Mouse (Mus musculus) neural tube, embryonic 10.5 days (tissue): ENCODE data around the gene Gdf15.

ENCODE experiments used
- DNase-seq: peaks from one replicate; pipeline ENCODE4 v3.0.0-alpha.2; 2017; ENCODE audit warnings: low spot score; ENCODE audit errors: extremely low spot score

Gene Gdf15

DNA sequence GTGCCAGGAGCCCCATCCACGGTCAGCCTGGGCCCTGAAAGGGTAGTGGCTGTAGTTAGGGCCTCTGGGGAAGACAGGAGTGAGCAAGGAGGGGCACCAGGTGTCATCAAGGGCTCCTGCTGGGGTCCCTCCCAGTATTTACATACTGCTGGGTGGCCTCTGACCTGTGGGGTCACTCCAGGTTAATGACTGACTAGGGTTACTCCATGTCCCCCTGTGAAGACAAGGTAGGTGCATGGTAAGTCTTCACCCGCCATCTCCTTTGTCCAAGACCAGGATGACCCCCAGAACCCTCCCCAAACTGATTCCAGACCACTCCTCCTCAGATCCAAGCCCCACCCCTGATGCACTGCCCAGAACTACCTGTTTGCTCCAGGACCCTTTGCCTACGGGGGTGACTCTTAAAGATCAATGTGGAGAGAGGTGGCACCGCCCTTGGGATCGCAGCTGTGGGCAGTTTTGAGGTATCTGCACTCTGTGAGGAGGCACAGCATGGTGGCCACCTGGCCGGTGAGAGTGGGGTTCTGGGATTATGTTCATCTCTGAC is at the start of gene Gdf15:
TSS of gene Gdf15 (minus strand) at position 111 of the 547 bp plus-strand sequence.
- DNase-seq = no peak

DNA sequence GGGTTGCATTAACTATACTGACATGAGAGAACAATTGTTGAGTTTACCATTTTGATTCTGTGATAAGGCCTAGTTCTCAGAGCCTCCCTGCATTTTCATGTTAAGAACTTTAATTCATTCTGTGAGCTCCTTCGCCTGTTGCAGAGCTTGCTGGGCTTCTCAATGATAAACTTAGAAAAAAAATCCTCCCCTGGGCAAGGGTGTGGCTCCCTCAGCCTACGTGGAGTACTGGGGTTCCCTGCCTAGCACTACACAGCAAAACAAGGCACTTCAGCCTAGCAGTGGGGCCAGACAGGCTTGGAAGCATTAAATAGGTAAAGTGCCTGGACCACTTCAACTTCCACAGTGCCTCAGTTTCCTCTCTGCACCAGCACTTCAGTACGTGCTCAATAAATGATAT is 49.2 kb upstream of the Gdf15 start:
- no peak for DNase-seq

DNA sequence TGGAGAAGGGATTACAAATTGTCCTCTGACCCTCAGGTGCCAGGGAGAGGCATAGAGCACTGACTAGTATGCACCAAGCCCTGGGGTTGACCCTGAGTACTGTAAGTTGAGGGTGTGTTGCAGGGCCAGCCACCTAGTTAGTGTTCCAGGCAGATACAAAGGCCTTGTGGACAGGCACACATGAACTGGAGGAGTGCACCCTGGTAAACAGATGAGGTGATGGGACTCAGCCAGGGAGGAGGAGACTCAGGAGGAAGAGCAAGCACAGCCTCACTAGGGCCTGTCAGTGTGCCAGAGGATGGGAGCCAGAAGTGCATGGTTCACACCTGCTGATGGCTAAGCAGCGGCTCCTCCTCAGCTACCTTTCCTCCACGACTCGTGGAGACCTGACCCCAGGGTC is 47.8 kb upstream of the Gdf15 start:
- DNase-seq = no peak

DNA sequence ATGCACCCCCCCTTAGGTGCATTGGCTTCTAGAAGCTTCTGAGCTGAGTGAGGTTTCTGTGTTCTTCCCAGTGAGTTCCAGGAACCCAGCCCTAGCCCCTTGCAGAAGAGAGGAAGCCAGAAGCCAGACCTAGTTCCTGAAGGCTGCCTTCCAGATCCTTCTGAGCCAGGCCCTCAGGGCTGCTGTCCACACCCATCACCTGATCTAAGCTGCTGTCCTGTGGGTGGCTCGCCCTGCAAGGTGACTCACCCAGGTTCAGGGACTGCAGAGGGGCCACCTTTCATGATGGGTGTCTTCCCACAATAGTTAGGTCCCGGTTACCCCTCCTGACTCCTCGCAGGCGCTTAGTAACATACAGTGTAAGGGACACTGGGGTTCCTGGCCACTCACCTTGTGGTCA is 47.1 kb upstream of the Gdf15 start:
- DNase-seq = no peak

DNA sequence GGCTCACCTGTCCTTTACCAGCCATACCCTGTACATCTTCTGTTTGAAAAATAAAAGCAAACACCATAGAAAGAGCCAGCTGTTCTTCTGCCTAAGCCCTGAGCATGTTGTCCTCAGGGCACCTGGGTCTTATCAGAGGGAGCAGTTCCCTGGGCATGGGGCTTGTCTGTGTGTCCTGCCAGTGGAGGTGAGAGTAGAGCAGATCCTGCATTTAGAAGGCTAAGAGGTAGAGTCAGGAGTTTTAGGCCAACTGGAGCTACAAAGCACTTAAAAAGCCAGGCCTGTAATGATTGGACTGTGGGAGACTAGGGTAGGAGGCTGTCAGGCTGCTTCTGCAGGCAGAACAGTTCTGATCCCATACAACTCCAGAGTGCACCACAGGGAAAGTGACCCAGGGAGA is 46.4 kb upstream of the Gdf15 start:
- DNase-seq = no peak

DNA sequence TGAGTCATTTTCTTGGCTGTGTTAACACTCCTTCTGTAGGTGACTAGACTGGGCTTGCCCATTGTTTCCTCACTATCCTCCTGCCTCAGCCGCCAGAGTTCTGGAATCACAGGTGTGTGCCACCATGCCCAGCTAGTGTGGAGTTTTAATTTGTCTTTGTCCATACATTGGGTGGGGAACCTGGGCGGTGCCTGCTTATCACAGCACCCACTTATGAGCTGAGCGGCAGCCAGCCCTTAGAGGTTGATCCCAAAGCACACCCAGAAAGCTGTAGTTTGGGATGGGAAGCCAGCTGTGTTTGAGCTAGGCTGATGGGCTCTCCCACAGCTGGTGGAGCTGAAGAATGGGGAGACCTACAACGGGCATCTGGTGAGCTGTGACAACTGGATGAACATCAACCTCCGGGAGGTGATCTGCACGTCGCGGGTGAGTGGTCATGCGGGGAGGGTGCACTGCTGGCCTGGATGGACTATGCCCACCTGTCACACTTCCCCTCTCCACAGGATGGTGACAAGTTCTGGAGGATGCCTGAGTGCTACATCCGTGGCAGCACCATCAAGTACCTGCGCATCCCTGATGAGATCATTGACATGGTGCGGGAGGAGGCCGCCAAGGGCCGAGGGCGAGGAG is 45.3 kb upstream of the Gdf15 start:
- DNase-seq = no peak

DNA sequence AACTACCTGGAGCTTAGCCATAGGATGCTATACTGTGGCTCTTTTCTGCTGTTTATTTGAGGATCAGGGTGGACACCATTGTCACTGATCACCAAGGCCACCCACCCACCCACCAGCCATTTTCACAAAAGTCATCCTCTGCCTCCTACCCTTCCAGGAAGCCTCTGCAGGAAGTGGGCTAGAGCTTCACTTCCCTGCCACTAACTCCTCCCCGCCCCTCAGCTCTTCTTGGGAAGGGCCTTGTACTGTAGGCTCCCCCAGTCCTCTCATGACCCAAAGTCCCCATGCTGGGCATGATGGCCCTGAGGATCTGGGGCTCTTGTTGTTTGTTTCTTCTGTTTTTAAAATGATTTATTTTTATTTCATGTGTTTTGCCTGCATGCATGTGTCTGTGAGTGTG is 43.1 kb upstream of the Gdf15 start:
- no peak for DNase-seq

DNA sequence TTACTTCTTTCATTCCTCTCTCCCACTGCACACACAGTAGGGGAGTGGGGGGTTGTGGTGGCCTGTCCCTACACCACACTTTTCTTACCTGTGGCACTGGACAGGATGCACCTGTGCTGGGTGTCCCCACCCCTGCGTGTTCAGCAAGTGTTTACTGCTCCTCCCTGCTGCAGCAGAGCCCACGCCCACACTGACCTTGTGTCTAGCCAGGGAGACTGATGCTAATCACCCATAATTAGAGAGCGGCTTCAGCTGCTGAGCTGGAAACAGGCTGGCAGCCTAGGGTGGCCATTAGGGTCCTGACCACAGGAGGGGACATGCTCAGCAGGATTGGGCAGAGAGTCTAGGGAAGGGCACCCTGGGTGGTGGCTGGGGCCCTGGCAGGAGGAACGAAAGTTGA is 42.5 kb upstream of the Gdf15 start:
- DNase-seq = no peak

DNA sequence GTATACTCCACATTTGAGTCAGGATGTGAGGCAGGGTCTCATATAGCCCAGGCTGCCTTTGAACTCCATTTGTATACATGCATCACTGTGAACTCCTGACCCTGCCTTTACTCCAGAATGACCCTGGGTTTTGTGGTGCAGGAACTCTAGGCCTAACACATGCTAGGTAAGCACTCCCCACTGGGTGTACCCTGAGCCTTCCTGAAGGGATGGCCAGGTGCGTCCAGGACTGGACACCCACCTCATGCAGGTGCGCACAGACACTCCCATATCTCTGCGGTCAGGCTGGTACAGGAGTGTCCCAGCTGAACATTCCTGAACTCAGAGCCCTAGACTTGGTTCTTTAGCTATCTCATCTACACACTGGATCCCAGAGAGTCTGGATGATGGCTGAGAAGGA is 41.9 kb upstream of the Gdf15 start:
- no peak for DNase-seq

DNA sequence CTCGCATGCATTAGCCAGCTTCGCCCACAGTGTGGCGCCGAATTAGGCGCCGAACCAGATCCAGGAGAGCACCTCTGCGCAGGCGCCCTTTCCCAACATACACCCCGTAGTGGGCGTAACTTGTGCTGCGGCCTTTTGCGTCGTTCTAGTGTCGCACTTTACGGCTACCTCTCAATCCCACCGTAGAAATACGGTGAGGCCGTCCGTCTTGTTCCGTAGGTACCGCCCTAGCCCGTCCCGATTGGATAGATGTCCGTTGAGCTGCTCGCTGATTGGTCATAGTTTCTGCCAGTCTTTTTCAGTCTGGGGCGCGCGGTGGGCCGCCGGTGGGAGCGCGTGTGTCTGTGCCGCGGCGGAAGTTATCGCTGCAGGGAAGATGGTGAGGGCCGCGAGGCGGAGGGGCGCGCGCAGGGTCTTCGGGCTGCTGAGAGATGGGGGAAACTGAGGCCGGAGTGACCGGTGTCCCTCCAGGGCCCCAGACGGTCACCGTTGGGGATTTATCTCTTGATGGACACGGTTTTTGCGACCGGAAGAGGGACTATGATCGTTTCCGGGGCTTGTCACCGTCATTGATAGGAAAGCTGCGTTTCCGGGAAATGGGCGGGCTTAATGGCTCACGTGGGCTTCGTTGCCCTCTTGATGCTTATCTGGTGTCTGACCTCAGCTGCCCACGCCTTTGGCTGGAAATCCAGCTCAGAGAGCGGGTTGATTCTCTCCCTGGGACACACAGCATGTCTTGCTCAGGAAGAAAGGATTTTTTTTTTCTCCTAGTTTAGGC is 41.0 kb upstream of the Gdf15 start, which contains the start of gene Lsm4:
TSS of gene Lsm4 (plus strand) at position 170 of the 778 bp plus-strand sequence.
- DNase-seq = peak; percentile 99

DNA sequence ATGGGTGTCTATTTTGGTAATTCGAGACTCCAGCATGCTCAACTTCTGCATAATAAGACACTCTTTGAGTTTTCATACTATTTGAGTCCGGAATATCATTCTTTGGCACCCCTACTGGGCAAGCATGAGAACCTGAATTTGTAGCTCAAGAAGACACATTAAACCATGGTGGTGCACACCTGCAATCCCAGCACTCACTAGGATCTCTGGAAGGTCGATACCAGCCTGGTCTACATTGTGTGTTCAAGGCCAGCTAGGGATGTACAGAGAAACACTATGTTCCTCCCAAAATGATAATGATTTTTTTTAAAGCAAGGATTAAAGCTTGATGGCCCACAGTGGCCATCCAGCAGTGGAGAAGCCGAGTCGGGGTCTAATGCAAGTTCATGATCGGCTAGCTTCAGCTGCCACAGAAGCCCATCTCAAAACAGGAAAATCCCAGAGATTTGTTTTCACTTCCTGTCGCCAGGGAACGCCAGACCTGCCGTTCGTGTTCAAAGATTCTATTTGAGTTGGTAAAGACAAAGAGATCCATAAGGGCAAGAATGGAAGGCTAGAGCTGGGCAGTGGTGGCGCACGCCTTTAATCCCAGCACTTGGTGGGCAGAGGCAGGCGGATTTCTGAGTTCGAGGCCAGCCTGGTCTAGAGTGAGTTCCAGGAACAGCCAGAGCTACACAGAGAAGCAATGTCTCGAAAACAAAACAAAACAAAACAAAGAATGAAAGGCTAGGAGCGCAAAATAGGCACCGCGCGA is 40.2 kb upstream of the Gdf15 start:
- DNase-seq = no peak

DNA sequence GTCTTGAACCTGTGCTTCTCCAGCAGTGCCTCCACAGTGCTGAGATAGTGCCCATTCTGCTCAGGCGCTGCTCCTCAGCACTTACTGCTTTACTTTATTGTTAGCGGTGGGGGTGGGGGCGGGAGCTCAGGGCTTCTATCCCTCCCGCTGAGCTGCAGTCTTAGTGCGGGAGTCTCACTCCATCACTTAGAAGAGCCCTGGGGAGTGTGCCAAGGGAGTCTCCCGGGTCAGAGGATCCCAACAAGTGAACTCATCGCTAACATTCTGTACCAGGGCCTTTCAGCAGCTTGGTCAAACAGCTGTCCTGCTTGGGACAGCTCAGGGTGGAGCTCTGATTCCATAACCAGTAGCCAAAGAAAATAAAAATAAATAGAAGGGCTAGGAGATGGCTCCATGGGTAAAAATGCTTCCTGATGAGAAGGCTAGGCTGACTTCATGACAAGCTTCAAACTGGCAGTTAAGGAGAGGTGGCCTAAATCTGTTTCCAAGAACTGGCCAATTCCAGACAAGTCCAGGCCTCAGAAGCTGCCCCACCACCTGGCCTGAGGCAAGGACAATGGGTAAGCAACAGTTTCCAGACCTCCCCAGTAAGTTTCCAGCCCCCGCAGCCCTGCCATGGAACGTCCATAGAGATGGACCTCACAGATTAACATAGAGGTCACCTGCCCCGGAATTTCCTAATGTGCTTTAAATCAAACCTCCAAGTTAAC is 39.5 kb upstream of the Gdf15 start:
- DNase-seq = no peak

DNA sequence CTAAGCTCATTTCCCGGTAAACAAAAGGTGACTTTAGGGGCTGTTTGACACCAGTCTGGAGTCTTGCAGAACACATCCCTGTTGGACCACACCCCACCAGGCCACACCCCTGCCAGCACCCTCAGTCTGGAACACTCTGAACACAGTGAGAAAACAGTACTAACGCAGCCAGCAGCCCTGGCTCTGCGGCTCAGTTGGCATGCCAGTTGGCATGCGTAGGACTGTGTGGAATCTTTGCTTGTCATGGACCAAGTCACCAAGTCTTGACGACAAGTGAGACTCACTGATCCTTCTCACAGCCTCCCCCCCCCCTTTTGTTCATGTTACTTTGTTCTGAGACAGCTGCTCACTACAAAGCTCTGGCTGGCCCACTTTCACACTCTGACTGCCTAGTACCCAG is 34.8 kb upstream of the Gdf15 start:
- no peak for DNase-seq

DNA sequence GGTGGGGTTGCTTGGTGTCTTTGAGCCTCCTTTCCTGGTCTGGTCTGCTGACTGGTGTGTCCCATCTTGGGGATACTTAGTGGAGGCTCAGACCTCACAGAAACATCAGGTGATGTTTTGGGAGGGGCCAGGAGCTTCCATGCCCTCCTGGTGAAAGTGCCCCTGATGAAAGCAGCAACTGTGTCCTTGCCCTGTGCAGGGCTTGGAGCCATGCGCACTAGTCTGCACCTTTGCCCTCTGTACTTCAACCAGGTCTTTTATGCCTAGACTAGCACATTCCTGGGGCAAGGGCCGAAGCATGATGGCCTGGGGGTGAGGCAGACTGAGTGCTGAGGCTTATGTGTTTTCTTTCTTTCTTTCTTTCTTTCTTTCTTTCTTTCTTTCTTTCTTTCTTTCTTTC is 33.3 kb upstream of the Gdf15 start:
- DNase-seq = no peak

DNA sequence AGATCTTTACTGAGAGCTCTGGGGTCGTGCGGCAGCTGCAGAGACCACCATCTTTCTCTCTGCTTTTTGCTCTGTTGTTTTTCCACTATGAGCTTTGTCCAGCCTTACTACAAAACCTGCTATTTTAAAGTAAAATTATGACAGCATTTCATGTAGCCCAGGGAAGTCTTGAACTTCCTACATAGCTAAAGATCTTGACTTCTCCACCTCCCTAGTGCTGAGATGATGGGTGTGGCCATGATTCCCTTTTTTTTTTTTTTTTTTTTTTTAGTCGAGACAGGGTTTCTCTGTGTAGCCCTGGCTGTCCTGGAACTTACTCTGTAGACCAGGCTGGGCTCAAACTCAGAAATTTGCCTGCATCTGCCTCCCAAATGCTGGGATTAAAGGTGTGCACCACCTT is 32.4 kb upstream of the Gdf15 start:
- DNase-seq = no peak

DNA sequence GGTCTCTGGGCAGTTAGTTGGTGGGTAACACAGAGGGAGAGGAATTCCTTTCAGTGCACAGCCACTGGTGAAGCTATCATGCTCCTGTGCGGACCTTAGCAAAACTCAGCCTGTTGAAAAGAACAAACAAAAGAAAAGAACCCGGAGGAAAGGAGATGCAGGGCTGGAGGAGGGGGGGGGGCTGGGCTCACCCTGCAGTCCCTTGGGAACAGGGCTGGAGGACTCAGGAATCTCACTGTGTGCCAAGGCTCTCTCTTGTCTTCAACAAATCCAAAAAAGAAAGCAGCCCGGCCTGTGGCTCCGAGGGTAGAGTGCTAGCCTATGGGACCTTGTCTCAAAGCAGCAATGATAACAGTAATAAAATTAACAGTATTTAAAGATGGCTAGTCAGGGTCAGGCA is 31.4 kb upstream of the Gdf15 start:
- no peak for DNase-seq

DNA sequence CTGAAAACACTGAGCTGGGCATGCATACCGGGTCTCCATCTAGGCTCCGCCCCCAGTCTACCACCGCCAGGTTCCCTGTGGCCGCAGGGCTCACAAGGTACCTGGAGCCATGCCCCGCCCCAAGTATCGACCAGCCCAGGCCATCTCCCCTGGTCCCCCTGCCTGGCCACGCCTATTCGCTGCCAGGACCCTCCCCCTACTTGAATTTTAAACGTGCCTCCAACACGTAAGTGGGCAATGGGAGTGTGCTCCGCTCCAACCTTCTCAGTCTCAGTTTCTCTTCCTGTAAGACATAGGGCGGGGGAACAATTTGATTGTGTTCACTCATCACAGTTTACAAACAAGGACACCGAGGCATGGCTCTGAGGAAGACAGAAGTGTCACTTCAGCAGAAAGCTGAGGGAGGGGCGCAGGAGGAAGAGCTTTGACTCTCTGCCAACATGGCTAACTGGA is 28.0 kb upstream of the Gdf15 start, which contains the start of gene Pgpep1:
TSS of gene Pgpep1 (minus strand) at position 116 of the 453 bp plus-strand sequence.
- DNase-seq = no peak

DNA sequence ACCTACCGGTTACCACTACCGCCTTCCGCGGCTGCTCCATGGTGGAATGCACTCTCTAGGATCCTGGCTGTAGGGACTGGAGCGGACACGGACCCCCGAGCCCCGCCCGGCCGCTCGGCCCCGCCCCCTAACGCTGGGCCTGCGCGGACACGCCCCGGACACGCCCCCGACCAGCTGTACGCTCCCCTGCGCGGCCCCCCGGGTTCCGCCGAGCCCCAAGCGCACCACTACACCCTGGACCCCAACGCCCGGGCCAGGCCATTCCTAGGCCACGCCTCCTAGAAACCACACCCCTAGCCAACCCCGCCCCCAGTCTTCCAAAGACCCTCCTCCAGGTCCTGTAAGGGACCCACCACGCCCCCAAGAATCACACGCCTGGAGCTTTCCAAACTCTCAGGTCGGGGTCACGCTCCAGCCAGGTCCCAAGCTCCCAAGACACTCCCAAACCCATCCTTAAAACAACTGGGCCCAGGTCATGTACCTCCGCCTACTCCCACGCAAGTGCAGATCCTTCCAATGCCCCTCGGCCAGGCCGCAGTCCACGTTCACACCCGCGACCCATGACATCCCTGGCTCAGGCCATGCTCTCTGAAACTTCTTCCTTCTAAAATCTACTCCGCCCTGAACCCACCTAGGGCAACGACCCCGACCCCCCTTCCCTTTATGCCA is 27.5 kb upstream of the Gdf15 start:
- DNase-seq = peak; percentile 98

DNA sequence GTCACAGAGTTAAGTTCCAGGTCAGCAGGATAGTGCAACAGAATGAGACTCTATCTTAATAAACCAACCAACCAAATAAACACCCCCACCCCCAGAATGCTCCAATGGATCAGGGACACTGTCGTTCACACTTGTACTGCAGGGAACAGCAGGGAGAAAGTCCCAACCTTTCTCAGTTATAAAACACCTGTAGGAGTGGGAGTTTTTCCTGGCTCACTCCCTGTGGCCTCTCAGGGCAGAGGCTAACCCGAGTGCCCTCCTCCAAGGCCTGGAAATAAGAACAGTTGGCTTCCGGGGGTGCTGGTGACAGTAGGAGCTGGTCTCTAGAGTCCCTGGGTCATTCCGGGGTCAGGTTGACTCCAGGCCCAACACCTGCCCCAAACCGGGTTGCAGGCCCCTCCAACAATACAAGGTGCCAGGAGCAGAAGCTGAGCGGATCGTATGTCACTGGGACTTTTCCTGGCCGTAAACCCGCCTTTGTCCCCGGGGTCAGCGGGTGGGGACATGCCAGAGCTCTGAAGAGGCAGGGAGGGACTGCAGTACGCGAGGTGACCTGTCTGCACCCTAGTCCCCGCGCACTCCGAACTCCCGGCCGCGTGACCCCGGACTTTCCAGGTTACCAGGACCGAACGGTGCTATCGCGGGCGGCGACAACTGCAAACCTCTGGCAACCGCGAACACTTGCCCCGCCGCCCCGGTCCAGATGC is 26.8 kb upstream of the Gdf15 start:
- no peak for DNase-seq

DNA sequence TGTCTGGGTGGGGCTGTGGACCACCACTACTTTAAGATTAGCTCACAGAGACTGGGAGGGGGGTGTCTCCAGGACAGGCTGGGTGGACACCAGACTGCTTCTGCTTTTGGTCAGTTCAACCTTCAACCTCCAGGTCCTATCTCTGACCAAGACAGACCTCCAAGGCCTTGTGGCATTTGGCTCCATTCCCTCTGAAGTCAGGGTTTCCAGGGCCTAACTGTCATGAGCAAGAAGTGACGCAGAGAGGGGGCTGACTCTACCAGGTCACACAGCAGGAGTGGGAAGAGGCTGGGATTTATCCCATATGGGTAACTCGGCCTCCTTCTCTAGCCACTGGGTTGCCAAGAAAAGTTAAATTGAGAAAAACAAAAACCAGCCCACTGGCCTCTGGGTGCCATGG is 25.5 kb upstream of the Gdf15 start:
- no peak for DNase-seq
